Mouse (Mus musculus): ENCODE data around the gene Pcna. TPM values are rescaled to one million over a fixed set of nuclear protein-coding genes. Genes with fewer than 3 reads are reported as not detected.

Pcna gene
- polyA plus RNA-seq, 1 experiment: 98.9 TPM

Other genes starting within 250 kb of the Pcna start
- 10.2 and 16.3 TPM in 2 replicates for gene Rassf2, start 223.1 kb downstream of the Pcna start, polyA plus RNA-seq (2012; rRNA removed)
- 10.6 and 22.4 TPM in 2 replicates for gene Slc23a2, start 108.2 kb downstream of the Pcna start, polyA plus RNA-seq (2012; rRNA removed)
- gene Tmem230, start 5.5 kb downstream of the Pcna start, polyA plus RNA-seq (2012; rRNA removed): 34.9 and 64.0 TPM in 2 replicates
- 23.4 and 29.0 TPM in 2 replicates for gene Cds2, start 9.8 kb upstream of the Pcna start, polyA plus RNA-seq (2012; rRNA removed)
- gene Prokr2, start 132.1 kb upstream of the Pcna start, polyA plus RNA-seq (2012; rRNA removed): not detected in 2 replicates

All from large intestine, adult 2 months (tissue).